Mouse (Mus musculus): ENCODE results near the gene Mau2.

- TF ChIP-seq CTCF (IDR thresholded peaks at IDR 0.05; ENCODE audit: borderline replicate concordance, insufficient read depth, low read length) (no peak), POLR2A (IDR thresholded peaks at IDR 0.05; ENCODE audit: low read depth, low read length) (no peak)
Measured at GRCm38 (mm10) chr8:70043996-70044395, 1.5 kb upstream of the Mau2 start.

Measured in embryonic fibroblast, embryonic 13.5 days (primary cell).